25 mouse cellular contexts compared by ENCODE assay signal in genomic region chr12:43641238-43641895, GRCm38 (mm10).
"Had no signal": no experiment of that assay in that cellular context is flagged by ENCODE, and none has a peak within 500 bp of the region (broad histone marks: within the 10 kb centered on the region; RNA-seq: fewer than 3 reads in every experiment).

No protein-coding gene starts in this region.

- H3K27ac ChIP-seq: kidney, postnatal 0 days; layer of hippocampus, adult 2 months; limb, embryonic 10.5 days; limb, embryonic 13.5 days; liver, embryonic 12.5 days; liver, embryonic 15.5 days; lung, embryonic 15.5 days; midbrain, embryonic 10.5 days; midbrain, embryonic 15.5 days; neural tube, embryonic 12.5 days; neural tube, embryonic 15.5 days; stomach, postnatal 0 days had no signal

- H3K9me3 ChIP-seq: limb, embryonic 10.5 days; limb, embryonic 13.5 days; liver, embryonic 12.5 days; liver, embryonic 15.5 days; lung, embryonic 15.5 days; megakaryocyte, embryonic 14.5 days; midbrain, embryonic 10.5 days; midbrain, embryonic 15.5 days; neural tube, embryonic 12.5 days; neural tube, embryonic 15.5 days had no signal

- DNase-seq: kidney, adult 2 months; kidney, postnatal 25 days; layer of hippocampus, adult 9-11 months; liver; lung, adult 18-20 months; lung, postnatal 10 days; lung, postnatal 36 days; right cerebral cortex, adult 18-20 months; right cerebral cortex, postnatal 14 days; right cerebral cortex, postnatal 4 days; thymus, postnatal 25 days had no signal

- H3K9ac ChIP-seq: limb, embryonic 13.5 days; liver, embryonic 12.5 days; liver, embryonic 15.5 days; lung, embryonic 15.5 days; midbrain, embryonic 15.5 days; neural tube, embryonic 12.5 days; neural tube, embryonic 15.5 days had no signal

- ATAC-seq: intestine, postnatal 0 days; liver, embryonic 12.5 days; midbrain, embryonic 15.5 days had no signal

- H3K4me2 ChIP-seq: limb, embryonic 13.5 days; liver, embryonic 12.5 days; liver, embryonic 15.5 days; lung, embryonic 15.5 days; midbrain, embryonic 15.5 days; neural tube, embryonic 12.5 days; neural tube, embryonic 15.5 days had no signal

- H3K27me3 ChIP-seq: limb, embryonic 13.5 days; liver, embryonic 12.5 days; liver, embryonic 15.5 days; lung, embryonic 15.5 days; megakaryocyte, embryonic 14.5 days; midbrain, embryonic 15.5 days; neural tube, embryonic 12.5 days; neural tube, embryonic 15.5 days had no signal

- H3K36me3 ChIP-seq: limb, embryonic 10.5 days; limb, embryonic 13.5 days; liver, embryonic 12.5 days; liver, embryonic 15.5 days; lung, embryonic 15.5 days; midbrain, embryonic 10.5 days; midbrain, embryonic 15.5 days; neural tube, embryonic 12.5 days; neural tube, embryonic 15.5 days had no signal

- H3K4me3 ChIP-seq: layer of hippocampus, adult 2 months; limb, embryonic 10.5 days; limb, embryonic 13.5 days; liver, embryonic 12.5 days; liver, embryonic 15.5 days; lung, embryonic 15.5 days; megakaryocyte, embryonic 14.5 days; midbrain, embryonic 10.5 days; midbrain, embryonic 15.5 days; neural tube, embryonic 12.5 days; neural tube, embryonic 15.5 days had no signal

- H3K4me1 ChIP-seq: limb, embryonic 10.5 days; limb, embryonic 13.5 days; liver, embryonic 12.5 days; liver, embryonic 15.5 days; lung, embryonic 15.5 days; megakaryocyte, embryonic 14.5 days; midbrain, embryonic 10.5 days; midbrain, embryonic 15.5 days; neural tube, embryonic 12.5 days; neural tube, embryonic 15.5 days had no signal
